Mouse (Mus musculus) small intestine, adult 2 months (tissue): Measurements from ENCODE around the gene Gba.
"Not testable (repeated sequence)": the region's sequence is repeated elsewhere in the genome, so short reads cannot be mapped to it uniquely, and the experiment has no call there.

ENCODE experiments used
- CTCF ChIP-seq: fragments of 200-500 bp; IDR thresholded peaks from 2 replicates; pipeline ENCODE4 v1.5.1; 2012; ENCODE audit warnings: low read depth, mild to moderate bottlenecking, control low read depth, inconsistent platforms, low read length, moderate library complexity, mixed read lengths; ENCODE audit not compliant: insufficient replicate concordance, insufficient read length; ENCODE audit errors: extremely low read depth
- POLR2A ChIP-seq: fragments of 200-500 bp; IDR thresholded peaks from 2 replicates; pipeline ENCODE4 v1.6.1; 2012; ENCODE audit warnings: low read depth, mild to moderate bottlenecking, control low read depth, inconsistent platforms, low read length, moderate library complexity

DNA sequence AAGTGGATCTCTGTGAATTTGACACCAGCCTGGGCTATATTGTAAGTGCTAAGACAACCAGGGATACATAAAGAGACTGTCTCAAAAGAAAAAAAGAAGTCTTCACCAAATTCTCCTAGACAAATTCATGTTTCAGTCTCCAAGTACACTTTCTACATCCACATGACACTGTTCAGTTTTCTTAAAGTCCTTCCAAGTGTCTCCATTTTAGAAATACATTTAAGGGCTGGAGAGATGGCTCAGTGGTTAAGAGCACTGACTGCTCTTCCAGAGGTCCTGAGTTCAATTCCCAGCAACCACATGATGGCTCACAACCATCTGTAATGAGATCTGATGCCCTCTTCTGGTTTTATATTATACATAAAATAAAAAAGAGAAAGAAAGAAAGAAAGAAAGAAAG is 41.5 kb upstream of the Gba start:
- TF ChIP-seq CTCF, POLR2A: not testable (repeated sequence)
